ENCODE assay signal across 9 mouse cellular contexts in the genomic region with DNA sequence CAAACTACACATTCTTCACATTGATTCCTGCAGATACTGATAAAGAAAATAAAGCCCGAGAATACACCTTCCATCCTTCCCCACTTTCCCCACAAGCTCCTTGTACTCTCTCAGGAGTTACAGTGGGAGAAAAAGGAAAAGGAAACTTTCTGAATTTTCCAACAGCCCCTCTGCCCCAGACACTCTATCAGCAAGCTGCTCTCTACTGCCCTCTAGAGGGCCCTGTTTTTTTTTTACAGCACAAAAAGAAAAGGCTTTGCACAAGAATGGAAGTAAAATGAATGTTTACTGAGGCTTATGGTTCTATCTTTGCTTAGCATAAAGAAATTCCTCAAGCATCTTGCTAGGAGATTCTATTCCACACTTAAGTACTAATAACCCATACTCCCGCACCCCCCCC.
A peak's percentile ranks its signal among the peaks of the same experiment; 100 is the strongest.
DNase-seq lines count a peak whose midpoint lies in the region; ATAC-seq and TF ChIP-seq lines count a peak whose summit lies in the region.
"Had no signal": no experiment of that assay in that cellular context is flagged by ENCODE, and none has a peak within 500 bp of the region (broad histone marks: within the 10 kb centered on the region; RNA-seq: fewer than 3 reads in every experiment).

No protein-coding gene starts in this region.

- 71% methylated on average over 2 of the region's 2 CpGs for WGBS in forebrain, embryonic 14.5 days
- 78% methylated on average over 2 of the region's 2 CpGs for WGBS in forebrain, embryonic 12.5 days

- H3K9me3 ChIP-seq in forebrain, embryonic 14.5 days (replicated peaks; ENCODE audit: control insufficient read depth, low read length), result no peaks in the 10 kb centered on the region
- H3K9me3 ChIP-seq in forebrain, embryonic 12.5 days, result no peaks in the 10 kb centered on the region
- no peaks in the 10 kb centered on the region for H3K9me3 ChIP-seq in E14TG2a.4 (ENCODE audit: low read length)

- H3K27me3 ChIP-seq in forebrain, embryonic 14.5 days (replicated peaks; ENCODE audit: control insufficient read depth, insufficient read depth, low read length), result no peaks in the 10 kb centered on the region
- H3K27me3 ChIP-seq in forebrain, embryonic 12.5 days, result no peaks in the 10 kb centered on the region
- no peaks in the 10 kb centered on the region for H3K27me3 ChIP-seq in E14TG2a.4 (ENCODE audit: insufficient read depth, low read length)

- no peak overlapping the region for H3K4me3 ChIP-seq in forebrain, embryonic 14.5 days (ENCODE audit: low read depth, low read length)
- H3K4me3 ChIP-seq in forebrain, embryonic 12.5 days (replicated peaks), result no peak overlapping the region
- H3K4me3 ChIP-seq in left cerebral cortex, adult 2 months, result no peak overlapping the region
- no peak overlapping the region for H3K4me3 ChIP-seq in E14TG2a.4 (replicated peaks; ENCODE audit: low read length)
- H3K4me3 ChIP-seq: erythroblast, embryonic 14.5 days had no signal

- no peaks in the 10 kb centered on the region for H3K36me3 ChIP-seq in forebrain, embryonic 14.5 days (ENCODE audit: control insufficient read depth, insufficient read depth, low read length)
- no peaks in the 10 kb centered on the region for H3K36me3 ChIP-seq in forebrain, embryonic 12.5 days (replicated peaks)
- no peaks in the 10 kb centered on the region for H3K36me3 ChIP-seq in E14TG2a.4 (ENCODE audit: insufficient read depth, low read length)

- H3K27ac ChIP-seq in forebrain, embryonic 14.5 days (ENCODE audit: low read depth, low read length), result no peak overlapping the region
- H3K27ac ChIP-seq in forebrain, embryonic 12.5 days, result no peak overlapping the region
- H3K27ac ChIP-seq in left cerebral cortex, adult 2 months, result no peak overlapping the region

- H3K4me1 ChIP-seq in forebrain, embryonic 14.5 days (ENCODE audit: control insufficient read depth, insufficient read depth, low read length), result peaks cover 5% of the 10 kb centered on the region
- H3K4me1 ChIP-seq in forebrain, embryonic 12.5 days, result peaks cover 11% of the 10 kb centered on the region
- H3K4me1 ChIP-seq in E14TG2a.4 (replicated peaks; ENCODE audit: low read depth, low read length), result peaks cover 38% of the 10 kb centered on the region

- H3K4me2 ChIP-seq in forebrain, embryonic 14.5 days (ENCODE audit: low read length), result no peak overlapping the region
- no peak overlapping the region for H3K4me2 ChIP-seq in forebrain, embryonic 12.5 days

- peak; percentile 85 for TF ChIP-seq CTCF in left cerebral cortex, adult 2 months (IDR thresholded peaks at IDR 0.05)
- peak; percentile 96 for TF ChIP-seq CTCF in E14TG2a.4 (conservative IDR thresholded peaks at IDR 0.05; ENCODE audit: low read length)

- no peak overlapping the region for H3K9ac ChIP-seq in forebrain, embryonic 14.5 days (ENCODE audit: low read length)
- H3K9ac ChIP-seq in forebrain, embryonic 12.5 days, result no peak overlapping the region

- peak; percentile 73 for DNase-seq in forebrain, embryonic 14.5 days (ENCODE audit: low spot score)
- peak in 1 of 2 experiments; percentile 26 for DNase-seq in left cerebral cortex, adult 2 months (ENCODE audit: extremely low spot score in 1 of 2, low spot score in 2 of 2)
- no peak for DNase-seq in left cerebral cortex, adult 8-10 months (ENCODE audit: low spot score in 2 of 2)
- DNase-seq in embryo, embryonic 11.5 days (ENCODE audit: low read depth, low spot score), result peak; percentile 39
- DNase-seq in right cerebral cortex, postnatal 14 days, result peak; percentile 33
- no peak for DNase-seq in adrenal gland, adult 8-10 months

- intact Hi-C loops in left cerebral cortex, adult 2 months (cut with DNase I), result no loop called here

- ATAC-seq in forebrain, embryonic 14.5 days, result no peak
- ATAC-seq in forebrain, embryonic 12.5 days (ENCODE audit: low FRiP score), result no peak

Comparison
In these comparisons a context has a peak if more than half of its experiments do, and no peak if none do; other contexts are left out.
1. DNase-seq: peak in forebrain, embryonic 14.5 days (single experiment), embryo, embryonic 11.5 days (single experiment) and right cerebral cortex, postnatal 14 days (single experiment); none in left cerebral cortex, adult 8-10 months (0 of 2) and adrenal gland, adult 8-10 months (single experiment).